Mouse (Mus musculus) hindbrain, embryonic 10.5 days (tissue): ENCODE data around the gene Shmt2. TPM values are rescaled to one million over a fixed set of nuclear protein-coding genes. Genes with fewer than 3 reads are reported as not detected.
A peak's percentile ranks its signal among the peaks of the same experiment; 100 is the strongest.

Source experiments
- DNase-seq: peaks from one replicate; pipeline ENCODE4 v3.0.0-alpha.2; 2017; ENCODE audit warnings: low spot score
- H3K27ac ChIP-seq: fragments of 300-500 bp; sonication (generic); 2 replicates; pipeline ENCODE4 v1.5.1; 2016; ENCODE audit warnings: mild to moderate bottlenecking, moderate library complexity
- H3K27me3 ChIP-seq: fragments of 300-500 bp; sonication (generic); 2 replicates; pipeline ENCODE4 v1.6.1; 2016; ENCODE audit warnings: mild to moderate bottlenecking; ENCODE audit not compliant: poor library complexity, insufficient read depth, severe bottlenecking
- H3K36me3 ChIP-seq: fragments of 300-500 bp; sonication (generic); 2 replicates; pipeline ENCODE4 v1.6.1; 2016; ENCODE audit warnings: mild to moderate bottlenecking, moderate library complexity
- H3K4me1 ChIP-seq: fragments of 300-500 bp; sonication (generic); replicated peaks from 2 replicates; pipeline ENCODE4 v1.6.1; 2016; ENCODE audit warnings: mild to moderate bottlenecking
- H3K4me3 ChIP-seq: fragments of 300-500 bp; sonication (generic); 2 replicates; pipeline ENCODE4 v1.5.1; 2016; ENCODE audit warnings: mild to moderate bottlenecking, moderate library complexity
- H3K9me3 ChIP-seq: fragments of 300-500 bp; sonication (generic); 2 replicates; pipeline ENCODE4 v1.6.1; 2016; ENCODE audit warnings: mild to moderate bottlenecking, moderate library complexity
- WGBS: fragments of 180-500 bp; shearing (Covaris S2); methylation state at CpG from one replicate; pipeline ENCODE4 v1.1.7; 2016; 5-methylcytosine and 5-hydroxymethylcytosine counted together
- polyA plus RNA-seq: library from polyadenylated mRNA; unstranded; fragments of >200 nt; fragmentation: Nextera tagmentation; extraction: Ambion mirVana; gene quantifications from 2 replicates; pipeline ENCODE4 v1.2.1, GENCODE M21; 2016

The Shmt2 gene
- polyA plus RNA-seq, 1 experiment from 2014 or later = 103 TPM

DNA sequence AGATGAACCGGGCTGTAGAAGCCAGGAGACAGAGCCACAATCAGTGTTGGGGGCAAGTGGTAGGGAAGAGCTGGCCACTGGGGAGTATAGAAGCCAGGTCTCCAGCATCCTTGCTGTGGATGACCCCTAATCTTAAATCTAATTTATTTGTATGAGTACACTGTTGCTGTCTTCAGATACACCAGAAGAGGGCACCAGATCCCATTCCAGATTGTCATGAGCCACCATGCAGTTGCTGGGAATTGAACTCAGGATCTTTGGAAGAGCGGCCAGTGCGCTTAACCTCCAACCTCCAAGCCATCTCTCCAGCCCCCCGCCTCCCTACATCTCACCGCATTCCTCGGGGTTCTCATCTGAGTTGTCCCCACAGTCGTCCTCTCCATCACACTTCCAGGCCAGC is 24.3 kb upstream of the Shmt2 start:
- Histone ChIP-seq H3K27ac (no peak overlapping the region), H3K27me3 (no peaks in the 10 kb centered on the region; the same call in 1 of the 2 replicates), H3K4me3 (no peak overlapping the region), H3K36me3 (peaks cover 99% of the 10 kb centered on the region), H3K9me3 (no peaks in the 10 kb centered on the region), H3K4me1 (peaks cover 15% of the 10 kb centered on the region)
- 89% methylated on average over 7 of the region's 7 CpGs for WGBS
- no peak for DNase-seq

GRCm38 (mm10) chr10:127544375-127544774 is 22.1 kb upstream of the Shmt2 start:
- Histone ChIP-seq H3K4me1 (peaks cover 15% of the 10 kb centered on the region), H3K27me3 (peaks cover under 1% of the 10 kb centered on the region; the same call in 1 of the 2 replicates), H3K4me3 (no peak overlapping the region), H3K9me3 (no peaks in the 10 kb centered on the region), H3K27ac (no peak overlapping the region), H3K36me3 (peaks cover 99% of the 10 kb centered on the region)
- DNase-seq = no peak
- 94% methylated on average over 20 of the region's 20 CpGs for WGBS

- Histone ChIP-seq H3K27me3 (peaks cover 5% of the 10 kb centered on the region; the same call in 1 of the 2 replicates), H3K27ac (no peak overlapping the region), H3K4me3 (no peak overlapping the region), H3K9me3 (no peaks in the 10 kb centered on the region), H3K4me1 (peaks cover 15% of the 10 kb centered on the region), H3K36me3 (peaks cover 99% of the 10 kb centered on the region)
- 85% methylated on average over 3 of the region's 3 CpGs for WGBS
- DNase-seq = no peak
These were observed 21.7 kb upstream of the Shmt2 start for GRCm38 (mm10) chr10:127543916-127544315.

- WGBS = 49% methylated on average over 6 of the region's 6 CpGs
- 0 out of 2 replicates have a peak overlapping the region, but pooled peaks have one; percentile 4 for H3K4me3 ChIP-seq
- peaks cover 5% of the 10 kb centered on the region; the same call in 1 of the 2 replicates for H3K27me3 ChIP-seq
- H3K9me3 ChIP-seq = no peaks in the 10 kb centered on the region
- DNase-seq = no peak
- peaks cover 19% of the 10 kb centered on the region for H3K4me1 ChIP-seq
- H3K27ac ChIP-seq = peak overlapping the region; percentile 50
- H3K36me3 ChIP-seq = peaks cover 94% of the 10 kb centered on the region
These were observed 20.5 kb upstream of the Shmt2 start for GRCm38 (mm10) chr10:127542720-127543119.

- Histone ChIP-seq H3K27me3 (peaks cover 6% of the 10 kb centered on the region), H3K4me3 (no peak overlapping the region), H3K27ac (peak overlapping the region; percentile 50; the same call in 1 of the 2 replicates), H3K9me3 (no peaks in the 10 kb centered on the region), H3K36me3 (peaks cover 88% of the 10 kb centered on the region), H3K4me1 (peaks cover 23% of the 10 kb centered on the region)
- no peak for DNase-seq
- WGBS = 71% methylated on average over 13 of the region's 13 CpGs
These were observed 19.8 kb upstream of the Shmt2 start for GRCm38 (mm10) chr10:127542084-127542483.

GRCm38 (mm10) chr10:127541510-127541909 is 19.3 kb upstream of the Shmt2 start:
- H3K36me3 ChIP-seq = peaks cover 82% of the 10 kb centered on the region
- no peaks in the 10 kb centered on the region for H3K9me3 ChIP-seq
- peaks cover 28% of the 10 kb centered on the region for H3K4me1 ChIP-seq
- H3K27me3 ChIP-seq = peaks cover 12% of the 10 kb centered on the region
- H3K27ac ChIP-seq = no peak overlapping the region
- H3K4me3 ChIP-seq = no peak overlapping the region
- WGBS = 96% methylated on average over 8 of the region's 8 CpGs
- no peak for DNase-seq

DNA sequence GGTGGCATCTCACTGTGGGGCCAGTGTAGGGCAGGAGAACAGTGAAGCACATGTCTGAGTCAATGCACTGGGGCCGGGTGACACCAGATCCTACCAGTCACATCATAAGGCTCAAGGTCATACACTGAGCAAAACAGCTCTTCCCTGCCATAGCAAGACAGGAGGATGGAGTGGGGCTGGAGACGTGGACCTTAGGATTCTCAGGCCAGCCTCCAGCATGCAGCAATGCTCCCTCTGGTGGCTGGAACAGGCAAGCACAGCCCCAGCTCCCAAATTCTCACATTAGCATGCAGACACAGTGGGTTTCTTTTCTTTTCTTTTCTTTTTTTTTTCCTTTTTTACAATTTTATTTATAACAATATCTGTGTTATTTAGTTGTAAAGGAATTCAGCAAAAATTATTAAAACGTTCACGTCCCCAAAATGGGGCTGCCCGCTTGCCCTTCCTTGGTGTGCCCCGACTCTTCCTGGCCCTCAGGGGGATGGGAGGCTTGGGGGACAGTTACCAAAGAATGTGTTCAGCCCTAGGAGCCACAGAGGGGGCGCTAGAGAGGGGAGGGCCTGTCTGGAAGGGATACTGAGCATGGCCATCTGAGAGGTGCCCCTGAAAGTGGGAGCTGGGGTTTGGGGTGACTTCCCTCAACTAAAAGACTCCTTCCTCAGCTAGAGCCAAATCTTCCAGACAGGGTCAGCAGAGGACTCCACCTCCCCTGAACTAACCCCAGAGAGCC is 15.8 kb upstream of the Shmt2 start:
- Histone ChIP-seq H3K36me3 (peaks cover 47% of the 10 kb centered on the region), H3K4me1 (peaks cover 61% of the 10 kb centered on the region), H3K27ac (no peak overlapping the region), H3K4me3 (no peak overlapping the region; the same call in 1 of the 2 replicates), H3K27me3 (peaks cover 47% of the 10 kb centered on the region), H3K9me3 (no peaks in the 10 kb centered on the region)
- DNase-seq = peak; percentile 80
- 27% methylated on average over 7 of the region's 7 CpGs for WGBS

GRCm38 (mm10) chr10:127536586-127537314 is 14.5 kb upstream of the Shmt2 start:
- Histone ChIP-seq H3K27ac (peak overlapping the region; percentile 81; the same call in 1 of the 2 replicates), H3K4me1 (peaks cover 58% of the 10 kb centered on the region), H3K27me3 (peaks cover 59% of the 10 kb centered on the region), H3K36me3 (peaks cover 34% of the 10 kb centered on the region), H3K9me3 (no peaks in the 10 kb centered on the region), H3K4me3 (no peak overlapping the region)
- 11% methylated on average over 8 of the region's 8 CpGs for WGBS
- peak; percentile 65 for DNase-seq

GRCm38 (mm10) chr10:127534929-127535384 is 12.7 kb upstream of the Shmt2 start:
- DNase-seq = no peak
- no peaks in the 10 kb centered on the region for H3K9me3 ChIP-seq

DNA sequence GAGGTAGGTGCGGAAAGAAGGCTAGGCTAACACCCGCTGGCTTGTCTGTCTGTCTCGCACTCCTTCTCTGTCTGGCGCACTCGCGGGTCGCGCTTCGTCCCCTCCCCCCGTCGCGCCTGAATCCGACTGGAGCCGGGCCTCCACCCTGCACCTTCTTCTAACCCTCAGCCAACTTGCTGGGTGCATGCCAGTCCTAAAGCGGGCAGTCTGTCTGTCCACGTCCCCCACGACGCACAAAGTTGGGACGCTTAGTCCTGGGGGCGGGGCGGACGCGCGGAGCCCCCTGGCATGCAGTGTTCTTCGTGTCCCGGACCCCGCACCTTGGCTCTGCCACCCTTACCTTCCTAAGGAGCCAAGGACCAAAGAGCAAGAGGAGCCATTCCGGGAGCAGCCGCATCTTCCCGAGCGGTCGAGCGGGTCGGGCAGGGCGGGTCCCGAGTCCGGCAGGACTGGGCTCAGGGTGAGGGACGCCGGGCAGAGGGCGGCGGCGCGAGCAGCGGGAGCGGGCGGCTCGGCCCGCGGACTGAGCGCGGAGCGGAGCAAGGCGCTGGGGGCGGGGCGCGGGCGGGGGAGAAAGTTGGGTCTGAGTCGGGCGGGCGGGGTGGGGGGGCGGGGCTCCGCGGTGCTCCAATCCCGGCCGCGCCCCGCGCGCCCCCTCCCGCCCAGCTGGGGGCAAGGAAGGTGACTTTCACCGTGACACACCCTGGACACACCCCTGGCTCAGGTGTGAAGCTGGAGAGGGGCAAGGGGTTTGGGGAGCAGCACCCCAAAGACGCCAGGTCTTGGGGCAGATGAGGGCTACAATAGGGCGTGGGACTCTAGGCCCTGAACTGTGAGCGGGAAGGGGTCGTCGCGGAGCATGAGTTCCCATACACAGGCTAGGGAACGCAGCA is 12.0 kb upstream of the Shmt2 start, which contains the start of gene Nxph4:
TSS of gene Nxph4 (minus strand) at position 524 of the 893 bp plus-strand sequence.
- peak; percentile 45 for DNase-seq
- peaks cover 82% of the 10 kb centered on the region for H3K4me1 ChIP-seq

More at GRCm38 (mm10) chr10:127534929-127535384, 12.7 kb upstream of the Shmt2 start:
- Histone ChIP-seq H3K4me3 (peak overlapping the region; percentile 59), H3K27me3 (peaks cover 77% of the 10 kb centered on the region), H3K36me3 (peaks cover 16% of the 10 kb centered on the region), H3K4me1 (peaks cover 75% of the 10 kb centered on the region), H3K27ac (peak overlapping the region; percentile 81)
- WGBS = 1% methylated on average over 30 of the region's 30 CpGs

DNA sequence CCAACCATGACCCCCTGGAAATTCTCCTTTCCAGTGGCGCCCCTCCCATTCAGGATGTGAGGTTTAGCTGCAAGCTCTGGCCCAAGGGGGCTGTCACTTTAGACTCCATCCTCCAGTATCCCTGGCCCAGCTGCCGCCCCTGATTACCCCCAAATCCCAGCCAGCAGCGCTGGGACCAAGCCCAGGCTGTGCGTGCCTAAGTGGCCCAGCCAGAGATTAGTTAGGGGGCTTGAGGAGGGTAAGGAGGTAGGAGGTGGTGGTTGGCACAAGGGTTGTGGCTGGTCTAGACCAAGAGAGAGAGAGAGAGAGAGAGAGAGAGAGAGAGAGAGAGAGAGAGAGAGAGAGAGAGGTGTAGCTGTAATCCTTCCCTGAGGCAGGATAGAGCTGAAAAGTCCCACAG is 9.3 kb upstream of the Shmt2 start:
- Histone ChIP-seq H3K4me1 (peaks cover 96% of the 10 kb centered on the region), H3K4me3 (peak overlapping the region; percentile 59), H3K36me3 (no peaks in the 10 kb centered on the region), H3K9me3 (no peaks in the 10 kb centered on the region), H3K27me3 (peaks cover 100% of the 10 kb centered on the region), H3K27ac (peak overlapping the region; percentile 69)
- 0% methylated on average over 4 of the region's 4 CpGs for WGBS
- DNase-seq = peak; percentile 17

More for the DNA sequence above, 12.0 kb upstream of the Shmt2 start, which contains the start of gene Nxph4:
- WGBS = under 1% methylated on average over 78 of the region's 78 CpGs
- Histone ChIP-seq H3K9me3 (no peaks in the 10 kb centered on the region), H3K27me3 (peaks cover 83% of the 10 kb centered on the region), H3K27ac (peak within 1 kb of the TSS; percentile 81), H3K4me3 (peak within 1 kb of the TSS; percentile 59), H3K36me3 (peaks cover 10% of the 10 kb centered on the region)

DNA sequence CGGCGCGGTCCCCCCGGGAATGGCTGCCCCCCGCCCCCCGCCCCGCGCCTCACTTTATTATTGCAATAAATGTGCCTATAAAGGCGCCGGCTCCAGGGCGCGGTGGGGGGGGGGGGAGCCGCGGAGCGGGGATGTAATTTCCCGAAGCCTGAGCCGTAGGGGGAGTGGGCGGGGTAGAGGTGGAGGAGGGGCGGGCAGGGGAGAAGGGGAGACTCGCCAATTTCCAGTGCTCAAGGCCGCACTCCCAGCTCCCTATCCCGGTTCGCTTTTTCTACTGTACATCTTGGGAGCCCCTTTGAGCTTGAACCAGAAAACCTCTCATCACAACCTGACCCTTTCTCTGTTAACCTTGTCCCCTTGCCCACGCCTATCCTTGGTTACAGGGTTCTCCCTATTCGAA is 8.7 kb upstream of the Shmt2 start:
- H3K4me1 ChIP-seq = peaks cover 96% of the 10 kb centered on the region
- peak overlapping the region; percentile 59 for H3K4me3 ChIP-seq
- no peaks in the 10 kb centered on the region for H3K36me3 ChIP-seq
- under 1% methylated on average over 25 of the region's 25 CpGs for WGBS
- H3K27me3 ChIP-seq = peaks cover 100% of the 10 kb centered on the region
- H3K27ac ChIP-seq = peak overlapping the region; percentile 69
- H3K9me3 ChIP-seq = no peaks in the 10 kb centered on the region
- DNase-seq = peak; percentile 34
